Mouse (Mus musculus) ES-Bruce4 (cell line): ENCODE measurements at regions not wholly inside any gene's neighbourhood (a gene's known extent, or its start where the extent isn't known, plus 50 kb on each side); places are given as distances from the start of the nearest gene placed in this dataset.

ENCODE experiments used
- H3K27ac ChIP-seq: 2 replicates; pipeline ENCODE4 v1.5.1; 2012; ENCODE audit warnings: low read length, inconsistent platforms; ENCODE audit not compliant: insufficient read depth
- H3K27me3 ChIP-seq: 2 replicates; pipeline ENCODE4 v1.6.1; 2012; ENCODE audit warnings: mild to moderate bottlenecking, low read length, inconsistent platforms; ENCODE audit not compliant: control insufficient read depth, poor library complexity, insufficient read depth, severe bottlenecking
- H3K36me3 ChIP-seq: 2 replicates; pipeline ENCODE4 v1.6.1; 2012; ENCODE audit warnings: inconsistent platforms, mild to moderate bottlenecking, low read length, moderate library complexity; ENCODE audit not compliant: control insufficient read depth, poor library complexity, insufficient read depth, severe bottlenecking
- H3K4me1 ChIP-seq: one replicate; pipeline ENCODE4 v1.8.1; 2011; ENCODE audit warnings: low read length; ENCODE audit not compliant: control insufficient read depth, insufficient read depth
- H3K4me3 ChIP-seq: 2 replicates; pipeline ENCODE4 v1.5.1; 2011; ENCODE audit warnings: low read depth, mild to moderate bottlenecking, low read length
- H3K9ac ChIP-seq: 2 replicates; pipeline ENCODE4 v1.6.1; 2012; ENCODE audit warnings: low read depth, mild to moderate bottlenecking, inconsistent platforms; ENCODE audit not compliant: poor library complexity, severe bottlenecking
- H3K9me3 ChIP-seq: replicated peaks from 2 replicates; pipeline ENCODE4 v1.6.1; 2012; ENCODE audit warnings: mild to moderate bottlenecking, low read length, inconsistent platforms; ENCODE audit not compliant: control insufficient read depth, poor library complexity, insufficient read depth, severe bottlenecking
- CTCF ChIP-seq: IDR thresholded peaks from one replicate; pipeline ENCODE4 v1.8.1; 2011; ENCODE audit warnings: low read depth, low read length
- EP300 ChIP-seq: IDR thresholded peaks from 2 replicates; pipeline ENCODE4 v1.6.1; 2011; ENCODE audit warnings: low read depth, low read length; ENCODE audit not compliant: insufficient read depth
- POLR2A ChIP-seq: IDR thresholded peaks from one replicate; pipeline ENCODE4 v1.8.1; 2011; ENCODE audit warnings: low read length; ENCODE audit not compliant: insufficient read depth

DNA sequence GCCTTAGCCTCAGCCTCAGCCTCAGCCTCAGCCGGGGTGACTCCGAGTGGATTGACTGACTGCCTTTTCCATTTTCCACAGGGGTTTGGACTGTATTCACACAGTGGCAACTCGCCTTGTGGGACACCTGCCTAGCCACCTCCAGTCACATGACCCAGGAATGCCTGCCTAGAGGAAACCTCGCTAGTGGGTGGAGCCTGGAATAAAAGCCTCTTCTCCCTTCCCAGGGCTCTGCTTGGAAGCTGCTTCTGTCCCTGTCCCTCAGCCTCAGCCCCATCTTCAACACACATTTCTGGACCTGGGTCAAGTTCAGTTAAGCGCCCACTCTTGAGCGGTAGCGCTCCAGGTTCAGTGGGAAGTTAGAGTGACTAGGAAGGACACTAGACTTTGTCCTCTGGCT, 68.0 kb upstream of the Prdm11 start:
- Histone ChIP-seq H3K9ac (no peak overlapping the region), H3K36me3 (no peaks in the 10 kb centered on the region), H3K4me3 (no peak overlapping the region), H3K27me3 (no peaks in the 10 kb centered on the region), H3K9me3 (no peaks in the 10 kb centered on the region), H3K4me1 (no peaks in the 10 kb centered on the region), H3K27ac (no peak overlapping the region)
- no peak for TF ChIP-seq CTCF
- no peak for TF ChIP-seq POLR2A
- no peak for TF ChIP-seq EP300

DNA sequence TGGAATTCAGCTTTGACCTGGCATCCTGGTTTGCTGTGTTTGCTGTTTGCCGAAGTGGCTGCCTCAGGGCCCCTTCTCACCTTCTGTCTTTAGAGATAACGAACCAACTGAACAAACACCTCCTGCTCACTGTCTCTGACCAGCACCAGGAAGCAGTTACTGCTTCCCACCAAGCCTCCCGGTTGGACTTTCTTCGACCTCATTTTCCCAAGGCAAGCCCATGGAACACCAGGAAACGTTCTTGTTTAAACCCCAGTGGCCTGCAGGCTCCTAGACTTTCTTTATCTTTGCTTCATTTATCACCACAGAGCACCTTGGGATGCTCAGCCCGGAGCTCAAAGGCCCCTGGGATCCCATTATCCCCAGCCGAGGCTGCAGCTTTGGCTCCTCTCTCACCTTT, 66.4 kb upstream of the Prdm11 start:
- Histone ChIP-seq H3K4me3 (no peak overlapping the region), H3K9ac (no peak overlapping the region), H3K9me3 (no peaks in the 10 kb centered on the region), H3K36me3 (no peaks in the 10 kb centered on the region), H3K4me1 (no peaks in the 10 kb centered on the region), H3K27ac (no peak overlapping the region), H3K27me3 (no peaks in the 10 kb centered on the region)
- TF ChIP-seq POLR2A (no peak), EP300 (no peak), CTCF (no peak)

DNA sequence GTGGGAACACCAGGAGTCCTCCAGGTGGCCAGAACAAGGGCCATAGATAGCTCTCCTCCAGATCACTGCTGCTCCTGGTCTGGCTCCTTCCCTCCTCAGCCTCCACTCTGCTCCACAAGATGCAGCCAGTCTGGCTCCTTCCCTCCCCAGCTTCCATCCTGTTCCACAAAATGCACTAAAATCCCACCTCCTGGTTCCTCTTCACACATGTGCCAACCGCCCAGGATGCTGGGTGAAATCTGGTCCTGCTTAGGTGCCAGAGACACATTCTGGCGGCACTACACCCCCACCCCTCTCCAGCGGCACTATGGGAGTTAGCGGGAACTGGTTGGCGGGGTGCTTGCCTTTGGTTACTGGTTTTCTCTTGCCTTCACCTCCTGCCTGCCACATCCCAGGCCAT, 64.9 kb upstream of the Prdm11 start:
- Histone ChIP-seq H3K27me3 (no peaks in the 10 kb centered on the region), H3K9ac (no peak overlapping the region), H3K4me3 (peak overlapping the region; percentile 18; the same call in 1 of the 2 replicates), H3K36me3 (no peaks in the 10 kb centered on the region), H3K27ac (no peak overlapping the region), H3K9me3 (no peaks in the 10 kb centered on the region), H3K4me1 (no peaks in the 10 kb centered on the region)
- TF ChIP-seq EP300 (no peak), CTCF (no peak), POLR2A (no peak)

DNA sequence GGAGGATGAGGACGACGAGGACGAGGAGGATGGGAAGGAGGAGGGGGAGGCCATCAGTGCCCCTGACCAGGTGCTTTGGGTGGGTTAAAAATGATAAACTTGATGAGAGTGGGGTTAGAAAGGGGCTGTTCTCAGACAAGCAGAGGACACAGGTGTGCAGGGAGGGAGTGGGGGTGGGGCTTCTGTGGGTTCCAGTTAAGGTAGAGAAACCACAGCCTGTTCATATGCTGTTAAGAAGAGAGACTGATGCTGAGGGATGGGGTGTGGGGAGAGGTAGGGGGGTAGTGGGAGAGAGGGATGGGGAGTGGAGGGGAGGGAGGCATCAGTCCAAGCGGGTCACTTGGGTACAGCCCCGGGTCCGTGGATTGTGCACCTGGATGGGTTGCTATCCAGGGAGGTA, 60.6 kb upstream of the Prdm11 start:
- H3K27me3 ChIP-seq: no peaks in the 10 kb centered on the region
- no peak overlapping the region for H3K9ac ChIP-seq
- no peak overlapping the region for H3K4me3 ChIP-seq
- no peak overlapping the region for H3K27ac ChIP-seq
- no peaks in the 10 kb centered on the region for H3K9me3 ChIP-seq
- no peaks in the 10 kb centered on the region for H3K4me1 ChIP-seq
- TF ChIP-seq POLR2A: no peak
- no peak for TF ChIP-seq EP300
- TF ChIP-seq CTCF: no peak
- H3K36me3 ChIP-seq: no peaks in the 10 kb centered on the region

DNA sequence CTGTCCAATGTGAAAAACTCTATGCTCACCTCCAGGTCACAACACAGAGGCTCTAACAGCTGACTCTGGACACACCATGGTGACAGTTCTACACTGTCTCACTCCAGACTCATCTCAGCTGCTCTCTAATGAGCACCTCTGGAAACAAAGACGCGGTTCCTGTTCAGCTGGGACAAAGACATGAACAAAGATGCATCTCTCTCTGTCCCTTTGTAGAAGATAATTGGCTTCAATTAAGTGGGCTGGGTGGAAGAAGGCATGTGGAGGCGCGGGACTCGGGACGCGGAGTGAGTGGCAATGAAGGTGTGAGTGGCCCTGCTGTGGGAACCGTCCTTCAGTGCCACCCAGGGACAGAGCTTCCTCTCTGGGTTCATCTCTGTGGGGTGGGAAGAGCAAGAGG, 56.0 kb upstream of the Prdm11 start:
- H3K9ac ChIP-seq: no peak overlapping the region

DNA sequence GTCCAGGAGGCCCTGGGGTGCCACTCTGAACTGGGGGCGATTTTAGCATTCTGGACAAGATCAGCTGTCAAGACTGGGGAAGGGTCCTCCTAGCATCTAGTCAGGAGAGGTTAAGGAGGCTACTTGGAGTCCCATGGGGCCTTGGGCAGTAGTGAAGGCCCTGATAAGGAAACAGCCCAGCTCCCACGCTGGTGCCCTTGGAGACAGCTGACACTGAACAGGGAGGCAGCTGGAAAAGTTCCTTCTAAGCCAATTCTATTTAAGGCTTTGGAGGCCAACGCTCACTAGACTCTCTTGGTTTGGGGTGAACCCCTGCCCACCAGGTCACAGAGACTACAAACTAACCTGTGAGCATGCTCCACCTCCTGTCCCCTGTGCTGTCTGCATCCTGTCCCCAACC, 53.8 kb upstream of the Prdm11 start:
- H3K9ac ChIP-seq: no peak overlapping the region
- H3K4me3 ChIP-seq: no peak overlapping the region
- no peaks in the 10 kb centered on the region for H3K36me3 ChIP-seq
- no peak overlapping the region for H3K27ac ChIP-seq
- no peaks in the 10 kb centered on the region for H3K4me1 ChIP-seq
- H3K27me3 ChIP-seq: no peaks in the 10 kb centered on the region
- H3K9me3 ChIP-seq: no peaks in the 10 kb centered on the region
- TF ChIP-seq EP300 (no peak), CTCF (no peak), POLR2A (no peak)

More for the DNA sequence above, 56.0 kb upstream of the Prdm11 start:
- H3K27me3 ChIP-seq: no peaks in the 10 kb centered on the region
- no peak overlapping the region for H3K4me3 ChIP-seq
- no peaks in the 10 kb centered on the region for H3K4me1 ChIP-seq
- TF ChIP-seq EP300: no peak
- no peak for TF ChIP-seq CTCF
- no peak overlapping the region for H3K27ac ChIP-seq
- H3K36me3 ChIP-seq: no peaks in the 10 kb centered on the region
- H3K9me3 ChIP-seq: no peaks in the 10 kb centered on the region
